Comparison of ENCODE assay signal across 8 mouse cellular contexts in the genomic region with DNA sequence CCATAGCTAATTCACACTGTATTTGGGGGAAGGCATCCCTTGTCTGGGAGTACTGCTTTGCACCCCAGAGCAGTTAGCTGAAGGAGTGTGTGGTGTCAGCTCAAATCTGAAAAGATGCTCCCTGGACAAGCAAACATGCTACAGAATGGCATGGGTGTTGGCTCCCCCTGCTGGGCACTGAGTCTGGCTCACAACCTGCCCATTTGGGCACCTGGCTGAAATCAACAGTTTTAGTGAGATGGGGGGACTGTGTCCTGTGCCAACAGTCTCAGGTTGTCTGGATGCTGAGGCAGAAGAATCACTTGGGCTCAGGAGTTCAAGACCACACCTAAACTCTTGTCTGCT. TPM values are rescaled to one million over a fixed set of nuclear protein-coding genes. Genes with fewer than 3 reads are reported as not detected.
DNase-seq lines count a peak whose midpoint lies in the region; ATAC-seq and TF ChIP-seq lines count a peak whose summit lies in the region.

No protein-coding gene starts in this region.

- no peaks in the 10 kb centered on the region for H3K36me3 ChIP-seq in intestine, embryonic 16.5 days (ENCODE audit: control insufficient read depth, insufficient read depth, low read length)
- no peaks in the 10 kb centered on the region for H3K36me3 ChIP-seq in midbrain, embryonic 11.5 days (ENCODE audit: control insufficient read depth, insufficient read depth, low read length)

- no peak overlapping the region for H3K4me2 ChIP-seq in intestine, embryonic 16.5 days (ENCODE audit: low read depth, low read length)
- no peak overlapping the region for H3K4me2 ChIP-seq in midbrain, embryonic 11.5 days

- peak; percentile 68 for ATAC-seq in intestine, embryonic 16.5 days
- peak; percentile 54 for ATAC-seq in midbrain, embryonic 11.5 days (ENCODE audit: low FRiP score)
- no peak for ATAC-seq in inflammation-experienced regulatory T-cells, adult 6 months

- H3K27me3 ChIP-seq in cerebellum, adult 2 months (ENCODE audit: control insufficient read depth, insufficient read depth, low read length) = no peaks in the 10 kb centered on the region
- no peaks in the 10 kb centered on the region for H3K27me3 ChIP-seq in intestine, embryonic 16.5 days (replicated peaks; ENCODE audit: control insufficient read depth, insufficient read depth, low read length)
- no peaks in the 10 kb centered on the region for H3K27me3 ChIP-seq in midbrain, embryonic 11.5 days (ENCODE audit: control insufficient read depth, insufficient read depth, low read length)

- H3K27ac ChIP-seq in cerebellum, adult 2 months (ENCODE audit: insufficient read depth, low read length) = no peak overlapping the region
- no peak overlapping the region for H3K27ac ChIP-seq in intestine, embryonic 16.5 days (ENCODE audit: low read length)
- no peak overlapping the region for H3K27ac ChIP-seq in midbrain, embryonic 11.5 days (ENCODE audit: low read depth, low read length)

- intact Hi-C loops in left cerebral cortex, postnatal 25 days (cut with DNase I) = loop anchor here (2.0 to 5.0 kb wide), 5 partner anchors 52 to 272 kb away; partner anchors contain the start of genes Dmkn, Kmt2b and Tmem147

- no peak overlapping the region for H3K9ac ChIP-seq in intestine, embryonic 16.5 days (ENCODE audit: low read depth, low read length)
- no peak overlapping the region for H3K9ac ChIP-seq in midbrain, embryonic 11.5 days (ENCODE audit: low read length)

- no peak for TF ChIP-seq POLR2A in cerebellum, adult 2 months (IDR thresholded peaks at IDR 0.05; ENCODE audit: borderline replicate concordance, insufficient read depth, low read length)

- no peak overlapping the region for H3K4me3 ChIP-seq in cerebellum, adult 2 months (replicated peaks; ENCODE audit: insufficient read depth, low read depth, low read length)
- H3K4me3 ChIP-seq in intestine, embryonic 16.5 days (ENCODE audit: low read length) = no peak overlapping the region
- no peak overlapping the region for H3K4me3 ChIP-seq in midbrain, embryonic 11.5 days (ENCODE audit: low read depth, low read length)

- H3K9me3 ChIP-seq in intestine, embryonic 16.5 days (ENCODE audit: control insufficient read depth, low read length) = no peaks in the 10 kb centered on the region
- no peaks in the 10 kb centered on the region for H3K9me3 ChIP-seq in midbrain, embryonic 11.5 days (ENCODE audit: control insufficient read depth, low read length)

- TF ChIP-seq CTCF in cerebellum, adult 2 months (IDR thresholded peaks at IDR 0.05; ENCODE audit: borderline replicate concordance, insufficient read depth, low read depth, low read length) = peak; percentile 62

- H3K4me1 ChIP-seq in cerebellum, adult 2 months (ENCODE audit: control insufficient read depth, insufficient read depth, low read length) = no peaks in the 10 kb centered on the region
- H3K4me1 ChIP-seq in intestine, embryonic 16.5 days (ENCODE audit: control insufficient read depth, insufficient read depth, low read length) = no peaks in the 10 kb centered on the region
- H3K4me1 ChIP-seq in midbrain, embryonic 11.5 days (ENCODE audit: control insufficient read depth, insufficient read depth, low read length) = no peaks in the 10 kb centered on the region

- DNase-seq in T-cell, adult 2 months (ENCODE audit: low spot score) = peak; percentile 42
- DNase-seq in cerebellum, adult 2 months = peak; percentile 37 to 44
- DNase-seq in frontal cortex, adult 2 months (ENCODE audit: extremely low spot score in 1 of 2, low spot score in 1 of 2) = peak; percentile 43 to 88
- peak; percentile 76 to 85 for DNase-seq in left cerebral cortex, postnatal 25 days (ENCODE audit: low spot score in 2 of 2)
- DNase-seq in midbrain, embryonic 11.5 days (ENCODE audit: low spot score, missing footprints) = peak; percentile 91
- DNase-seq in spleen, adult 12 weeks (ENCODE audit: low spot score) = peak; percentile 62

RNA-seq across cellular contexts. Expression of gene Ffar1, which starts 2.1 kb away (rescaled TPM):
- polyA plus RNA-seq in cerebellum, adult 2 months (2012; rRNA removed) = not detected in 2 replicates
- polyA plus RNA-seq in frontal cortex, adult 2 months (2012; rRNA removed) = not detected in 2 replicates
- 0.35 and 0.37 TPM in 2 replicates for polyA plus RNA-seq in intestine, embryonic 16.5 days (2015; fragmentation: Nextera tagmentation; extraction: Ambion mirVana)
- total RNA-seq in left cerebral cortex, postnatal 25 days (2021) = not detected
- not detected in 2 replicates for polyA plus RNA-seq in midbrain, embryonic 11.5 days (2014; fragmentation: Nextera tagmentation; extraction: Ambion mirVana)
- under 1 TPM in 2 of 3 experiments, not detected in 1; 0.17 to 0.20 TPM for polyA plus RNA-seq in inflammation-experienced regulatory T-cells, adult 6 months (2017; shearing (Covaris generic))

RNA-seq across cellular contexts. Expression of gene Ffar3, which starts 3.3 kb away (rescaled TPM):
- polyA plus RNA-seq in cerebellum, adult 2 months (2012; rRNA removed) = not detected in 2 replicates
- polyA plus RNA-seq in frontal cortex, adult 2 months (2012; rRNA removed) = not detected in 2 replicates
- polyA plus RNA-seq in intestine, embryonic 16.5 days (2015; fragmentation: Nextera tagmentation; extraction: Ambion mirVana) = 0.78 TPM in 2 replicates
- not detected for total RNA-seq in left cerebral cortex, postnatal 25 days (2021)
- polyA plus RNA-seq in midbrain, embryonic 11.5 days (2014; fragmentation: Nextera tagmentation; extraction: Ambion mirVana) = not detected in 2 replicates
- polyA plus RNA-seq in inflammation-experienced regulatory T-cells, adult 6 months (2017; shearing (Covaris generic)) = under 1 TPM in 1 of 3 experiments, not detected in 2; 0.27 TPM

RNA-seq across cellular contexts. Expression of gene Cd22, which starts 20.9 kb away (rescaled TPM):
- 0.11 and 0.19 TPM in 2 replicates for polyA plus RNA-seq in cerebellum, adult 2 months (2012; rRNA removed)
- polyA plus RNA-seq in frontal cortex, adult 2 months (2012; rRNA removed) = 0.66 and 0.78 TPM in 2 replicates
- polyA plus RNA-seq in intestine, embryonic 16.5 days (2015; fragmentation: Nextera tagmentation; extraction: Ambion mirVana) = 0.62 and 0.70 TPM in 2 replicates
- not detected for total RNA-seq in left cerebral cortex, postnatal 25 days (2021)
- not detected in 2 replicates for polyA plus RNA-seq in midbrain, embryonic 11.5 days (2014; fragmentation: Nextera tagmentation; extraction: Ambion mirVana)
- polyA plus RNA-seq in inflammation-experienced regulatory T-cells, adult 6 months (2017; shearing (Covaris generic)) = 10 to 100 TPM; 10.5 to 17.5 (median 12.3) TPM

RNA-seq across cellular contexts. Expression of gene Ffar2, which starts 35.7 kb away (rescaled TPM):
- polyA plus RNA-seq in cerebellum, adult 2 months (2012; rRNA removed) = 0.03 TPM in 1 of 2 replicates, not detected in the other
- polyA plus RNA-seq in frontal cortex, adult 2 months (2012; rRNA removed) = 0.13 and 0.14 TPM in 2 replicates
- polyA plus RNA-seq in intestine, embryonic 16.5 days (2015; fragmentation: Nextera tagmentation; extraction: Ambion mirVana) = 10.9 and 11.7 TPM in 2 replicates
- total RNA-seq in left cerebral cortex, postnatal 25 days (2021) = not detected
- polyA plus RNA-seq in midbrain, embryonic 11.5 days (2014; fragmentation: Nextera tagmentation; extraction: Ambion mirVana) = not detected in 2 replicates
- polyA plus RNA-seq in inflammation-experienced regulatory T-cells, adult 6 months (2017; shearing (Covaris generic)) = 1 to 10 TPM in 1 of 3 experiments, under 1 TPM in 2; 0.50 to 3.1 (median 0.82) TPM

RNA-seq across cellular contexts. Expression of gene Mag, which starts 55.4 kb away (rescaled TPM):
- polyA plus RNA-seq in cerebellum, adult 2 months (2012; rRNA removed) = 683 and 783 TPM in 2 replicates
- polyA plus RNA-seq in frontal cortex, adult 2 months (2012; rRNA removed) = 208 and 271 TPM in 2 replicates
- 0.31 TPM in 2 replicates for polyA plus RNA-seq in intestine, embryonic 16.5 days (2015; fragmentation: Nextera tagmentation; extraction: Ambion mirVana)
- total RNA-seq in left cerebral cortex, postnatal 25 days (2021) = 100 to 1,000 TPM; 152 to 176 TPM
- polyA plus RNA-seq in midbrain, embryonic 11.5 days (2014; fragmentation: Nextera tagmentation; extraction: Ambion mirVana) = 0.44 and 0.47 TPM in 2 replicates
- not detected for polyA plus RNA-seq in inflammation-experienced regulatory T-cells, adult 6 months (2017; shearing (Covaris generic))

Comparison
In these comparisons a context has a peak if more than half of its experiments do, and no peak if none do; other contexts are left out.
1. DNase-seq: peak in every context shown above with its lines; median percentile 91 in midbrain, embryonic 11.5 days; 80 in left cerebral cortex, postnatal 25 days; 66 in frontal cortex, adult 2 months; 62 in spleen, adult 12 weeks; 42 in T-cell, adult 2 months; 40 in cerebellum, adult 2 months.